Mouse (Mus musculus): ENCODE measurements around the gene Ndufb8.

- TF ChIP-seq POLR2A (IDR thresholded peaks at IDR 0.05; ENCODE audit: low read depth, low read length) (no peak), CTCF (IDR thresholded peaks at IDR 0.05; ENCODE audit: extremely low read depth, insufficient read length, insufficient replicate concordance, low read depth, low read length) (no peak)
These were observed 26.9 kb upstream of the Ndufb8 start for GRCm38 (mm10) chr19:44582103-44582502.
